In genomic region chr5:86792249-86792648, GRCm38 (mm10) we compare ENCODE assay signal across 12 mouse cellular contexts. TPM values are rescaled to one million over a fixed set of nuclear protein-coding genes. Genes with fewer than 3 reads are reported as not detected.
"Had no signal": no experiment of that assay in that cellular context is flagged by ENCODE, and none has a peak within 500 bp of the region (broad histone marks: within the 10 kb centered on the region; RNA-seq: fewer than 3 reads in every experiment).

No protein-coding gene starts in this region.

- DNase-seq: retina, postnatal 1 day; right cerebral cortex, adult 18-20 months; right cerebral cortex, postnatal 14 days; right cerebral cortex, postnatal 25 days; right cerebral cortex, postnatal 4 days; spleen, adult 18-20 months; thymus, adult 18-20 months; thymus, adult 2 months; thymus, postnatal 14 days; thymus, postnatal 25 days; thymus, postnatal 36 days had no signal

RNA-seq across cellular contexts. Expression of gene Tmprss11e, which starts 46.6 kb away (rescaled TPM):
- total RNA-seq: neutrophil, adult 5-6 weeks had no signal
